Mouse (Mus musculus) neutrophil, adult 5-6 weeks (primary cell): ENCODE data around the gene Chchd5. TPM values are rescaled to one million over a fixed set of nuclear protein-coding genes. Genes with fewer than 3 reads are reported as not detected.

Experiments
- ATAC-seq: fragments of 151-379, 151-347 bp; 2 replicates; pipeline ENCODE4 v1.8.0; 2017; ENCODE audit warnings: mild to moderate bottlenecking, moderate TSS enrichment; ENCODE audit not compliant: insufficient number of reproducible peaks, poor library complexity, low FRiP score, severe bottlenecking; ENCODE audit errors: extremely low read depth
- total RNA-seq: library from RNA; stranded (forward); fragments of 200-1000 nt; gene quantifications from 2 replicates; pipeline ENCODE4 v1.2.3, GENCODE M21; 2017

Gene Chchd5
- total RNA-seq: 9.0 and 15.2 TPM in 2 replicates

DNA sequence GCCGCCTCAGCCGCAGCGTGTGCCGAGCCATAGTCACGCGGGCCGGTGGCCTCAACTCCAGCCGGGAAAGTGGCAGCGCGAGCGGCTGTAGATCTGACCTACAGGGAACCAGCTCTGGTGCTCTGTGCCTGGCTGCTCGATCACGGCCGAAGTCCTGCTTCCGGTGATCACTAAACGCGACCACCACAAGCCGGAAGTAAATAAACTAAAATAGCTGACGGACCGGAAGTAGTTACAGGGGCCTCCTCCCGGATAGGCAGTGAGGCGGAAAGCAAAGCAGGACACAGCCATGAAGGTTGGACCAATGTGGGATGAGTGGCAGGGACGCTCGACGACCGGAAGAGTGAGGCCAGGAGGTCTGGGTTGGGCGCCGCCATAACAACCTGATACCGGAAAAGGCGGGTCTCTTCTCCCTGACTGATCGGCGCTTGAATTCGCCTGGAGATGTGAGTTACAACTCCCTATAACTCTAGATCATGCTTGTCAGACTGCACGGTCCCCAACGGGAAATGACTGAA is at the start of gene Chchd5:
TSS of gene Chchd5 (plus strand) at position 289 of the 518 bp plus-strand sequence.
- ATAC-seq: peak; percentile 88

GRCm38 (mm10) chr2:129081097-129081496 is 48.4 kb upstream of the Chchd5 start:
- ATAC-seq: no peak

- ATAC-seq: no peak
These were observed 46.0 kb upstream of the Chchd5 start for GRCm38 (mm10) chr2:129083514-129083913.

- ATAC-seq: peak; percentile 63
These were observed 44.5 kb upstream of the Chchd5 start for GRCm38 (mm10) chr2:129084959-129085358.

DNA sequence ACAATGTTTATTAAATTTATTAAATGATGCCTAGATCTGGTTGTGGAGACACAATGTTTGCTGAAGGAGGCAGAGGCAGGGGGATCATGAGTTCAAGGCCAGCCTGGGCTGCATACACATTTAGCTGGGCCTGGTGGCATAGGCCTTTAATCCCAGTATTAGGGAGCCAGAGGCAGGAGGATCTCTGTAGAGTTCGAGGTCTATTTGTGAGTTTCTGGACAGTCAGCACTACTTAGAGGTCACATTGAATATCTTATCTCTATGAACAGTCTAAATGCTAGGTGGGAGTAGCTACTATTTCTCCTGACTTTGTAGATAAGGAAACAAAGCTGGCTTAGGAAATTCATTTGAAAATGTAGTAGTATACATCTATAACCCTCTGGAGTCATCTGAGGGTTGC is 42.0 kb upstream of the Chchd5 start:
- no peak for ATAC-seq

DNA sequence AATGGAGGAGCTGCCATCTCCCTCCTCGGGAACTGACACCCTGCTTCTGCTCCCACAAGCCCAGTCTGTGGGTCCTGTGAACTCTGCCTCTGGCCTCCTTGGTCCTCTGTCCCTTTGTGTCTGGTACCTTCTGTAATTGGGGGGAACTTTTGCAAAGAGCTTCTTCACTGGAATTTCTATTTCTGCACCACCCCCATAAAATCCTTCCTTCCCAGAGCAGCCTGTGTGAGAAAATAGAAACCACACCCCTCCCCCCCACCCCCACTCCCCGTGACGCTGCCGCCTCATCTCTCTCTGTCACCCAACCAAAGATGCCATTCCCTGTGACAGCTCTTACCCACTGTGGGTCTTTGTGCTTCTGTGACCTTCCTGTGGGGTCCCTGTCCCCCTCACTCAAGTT is 39.1 kb upstream of the Chchd5 start:
- no peak for ATAC-seq

DNA sequence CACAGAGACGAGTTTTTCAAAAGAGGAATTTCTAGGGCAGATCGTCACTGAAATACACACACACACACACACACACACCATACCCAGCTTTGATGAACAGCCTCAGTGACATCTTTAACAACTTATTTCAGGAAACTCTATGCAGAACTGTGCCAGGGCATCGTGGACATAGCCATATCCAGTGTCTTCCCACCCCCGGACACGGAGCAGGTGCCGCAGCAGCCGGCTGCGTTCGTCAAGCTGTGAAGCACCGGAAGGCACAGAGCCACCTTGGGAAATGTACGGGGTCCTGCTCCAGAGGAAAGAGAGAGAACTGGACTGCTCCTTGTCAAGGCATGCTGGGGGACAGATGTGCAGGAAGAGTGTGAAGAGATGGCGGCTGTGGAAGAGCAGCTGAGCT is 36.7 kb upstream of the Chchd5 start:
- ATAC-seq: no peak

DNA sequence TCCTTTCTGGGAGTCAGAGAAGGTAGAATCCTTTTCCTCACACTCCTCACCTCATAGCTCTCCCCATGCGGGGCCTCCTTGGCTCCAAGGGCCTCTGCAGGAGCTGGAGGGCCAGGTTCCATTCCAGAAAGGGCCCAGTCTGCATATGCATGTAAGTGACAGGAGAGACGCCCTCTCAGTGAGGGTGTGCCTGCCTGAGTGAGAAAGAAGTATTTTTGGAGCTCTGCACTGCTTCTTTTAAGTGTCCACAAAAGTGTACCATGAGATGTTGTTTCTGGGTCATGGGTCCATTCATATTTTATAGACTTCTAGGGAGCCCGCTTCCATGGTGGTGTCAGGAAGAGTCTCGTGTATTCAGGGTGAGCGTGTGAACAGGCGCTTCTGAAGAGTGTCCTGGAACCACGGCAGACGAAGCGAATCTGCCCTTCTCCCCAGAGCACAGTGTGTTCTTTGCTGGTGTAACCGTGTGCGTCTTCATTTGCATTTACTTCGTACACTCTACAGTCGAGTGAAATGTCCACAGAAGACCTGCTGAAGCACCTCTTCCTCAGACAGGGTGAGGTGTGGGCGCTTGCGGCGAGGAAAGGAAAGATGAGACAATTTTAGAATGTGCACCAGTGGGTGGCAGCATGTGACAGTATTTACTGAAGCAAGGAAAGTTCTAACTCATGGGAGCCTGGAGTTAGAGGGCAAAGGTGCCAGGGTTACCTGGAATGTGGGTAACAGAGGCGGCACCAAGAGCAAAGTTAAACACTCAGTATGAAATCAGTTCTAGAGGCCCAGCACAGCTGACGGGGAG is 35.4 kb upstream of the Chchd5 start:
- no peak for ATAC-seq

GRCm38 (mm10) chr2:129100784-129101310 is 28.7 kb upstream of the Chchd5 start, which contains the start of gene Polr1b:
TSS of gene Polr1b (plus strand) at chr2:129100995.
- peak; percentile 97 for ATAC-seq

- ATAC-seq: no peak
These were observed 16.6 kb upstream of the Chchd5 start for GRCm38 (mm10) chr2:129112924-129113323.

DNA sequence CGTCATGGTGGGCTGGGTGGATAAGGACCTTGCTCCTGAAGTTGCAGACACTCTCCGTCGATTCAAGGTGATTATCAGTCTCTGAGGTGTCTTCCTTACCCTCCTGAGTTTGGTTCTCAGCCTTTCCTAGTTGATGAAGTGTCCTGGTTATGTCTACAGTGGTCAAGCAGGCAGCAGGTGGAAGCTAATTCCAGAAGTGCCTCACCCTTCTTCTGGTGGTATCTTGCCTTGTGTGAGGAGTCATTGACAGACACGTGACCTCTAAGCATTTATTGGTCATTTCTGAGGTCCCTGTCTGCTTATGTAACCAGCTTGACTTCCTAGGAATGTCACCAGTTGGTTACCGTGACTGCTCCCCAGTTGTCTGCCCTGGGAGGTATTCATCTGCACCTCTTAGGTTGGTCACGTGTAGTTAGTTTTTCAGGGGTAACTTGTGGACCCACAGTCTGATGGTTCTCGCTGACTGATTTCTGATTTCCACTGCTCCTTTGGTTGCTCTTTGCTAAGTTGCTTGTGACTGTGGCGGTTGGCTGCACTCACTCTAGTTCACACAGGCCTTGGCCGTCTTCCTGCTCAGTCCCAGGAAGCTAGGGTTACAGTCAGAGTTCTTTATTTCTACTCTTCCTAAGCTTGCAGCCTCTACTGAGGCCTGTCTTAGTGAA is 13.7 kb upstream of the Chchd5 start:
- ATAC-seq: no peak

- ATAC-seq: no peak
These were observed 13.1 kb upstream of the Chchd5 start for GRCm38 (mm10) chr2:129116368-129116739.

- no peak for ATAC-seq
These were observed 11.4 kb upstream of the Chchd5 start for GRCm38 (mm10) chr2:129118061-129118460.

DNA sequence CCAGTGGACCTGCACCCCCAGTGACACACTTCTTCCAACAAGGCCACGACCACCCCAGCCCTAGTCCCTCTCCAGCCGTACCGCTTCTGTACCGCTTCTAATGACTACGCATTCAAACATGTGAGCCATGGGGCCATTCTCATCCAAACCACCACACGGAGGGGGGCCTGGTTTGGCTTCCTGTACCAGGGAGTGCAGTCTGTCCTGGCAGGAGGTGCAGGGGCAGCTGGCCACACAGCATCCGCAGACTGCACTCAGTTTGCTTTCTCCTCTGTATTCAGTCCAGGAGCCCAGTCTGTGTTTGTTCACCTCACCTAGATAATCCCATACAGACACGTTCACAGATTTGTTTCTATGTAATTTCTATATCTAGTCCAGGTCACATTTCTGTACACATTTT is 7.5 kb upstream of the Chchd5 start:
- no peak for ATAC-seq

- ATAC-seq: no peak
These were observed 566 bp downstream of the Chchd5 start for GRCm38 (mm10) chr2:129129987-129130545.

DNA sequence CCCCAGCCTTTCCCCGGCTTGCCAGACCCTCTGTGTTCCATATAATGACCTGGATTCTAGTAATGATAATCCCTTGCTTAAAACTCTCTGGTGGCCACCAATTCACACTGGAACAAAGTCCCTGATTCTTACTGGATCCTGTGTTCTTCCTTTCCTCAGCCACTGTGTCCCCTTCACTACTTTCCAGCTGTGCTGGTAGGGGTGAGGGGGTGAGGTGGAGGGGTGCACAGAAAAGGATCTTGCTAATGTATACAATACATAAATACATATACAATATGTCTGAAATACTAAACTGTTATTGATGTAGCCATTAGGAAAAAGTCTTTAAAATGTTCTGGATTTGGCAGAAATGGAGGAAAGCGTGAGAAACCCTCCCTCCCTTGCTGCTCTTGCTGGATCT is 1.3 kb downstream of the Chchd5 start:
- ATAC-seq: no peak

GRCm38 (mm10) chr2:129132231-129132630 is 2.7 kb downstream of the Chchd5 start:
- ATAC-seq: no peak

DNA sequence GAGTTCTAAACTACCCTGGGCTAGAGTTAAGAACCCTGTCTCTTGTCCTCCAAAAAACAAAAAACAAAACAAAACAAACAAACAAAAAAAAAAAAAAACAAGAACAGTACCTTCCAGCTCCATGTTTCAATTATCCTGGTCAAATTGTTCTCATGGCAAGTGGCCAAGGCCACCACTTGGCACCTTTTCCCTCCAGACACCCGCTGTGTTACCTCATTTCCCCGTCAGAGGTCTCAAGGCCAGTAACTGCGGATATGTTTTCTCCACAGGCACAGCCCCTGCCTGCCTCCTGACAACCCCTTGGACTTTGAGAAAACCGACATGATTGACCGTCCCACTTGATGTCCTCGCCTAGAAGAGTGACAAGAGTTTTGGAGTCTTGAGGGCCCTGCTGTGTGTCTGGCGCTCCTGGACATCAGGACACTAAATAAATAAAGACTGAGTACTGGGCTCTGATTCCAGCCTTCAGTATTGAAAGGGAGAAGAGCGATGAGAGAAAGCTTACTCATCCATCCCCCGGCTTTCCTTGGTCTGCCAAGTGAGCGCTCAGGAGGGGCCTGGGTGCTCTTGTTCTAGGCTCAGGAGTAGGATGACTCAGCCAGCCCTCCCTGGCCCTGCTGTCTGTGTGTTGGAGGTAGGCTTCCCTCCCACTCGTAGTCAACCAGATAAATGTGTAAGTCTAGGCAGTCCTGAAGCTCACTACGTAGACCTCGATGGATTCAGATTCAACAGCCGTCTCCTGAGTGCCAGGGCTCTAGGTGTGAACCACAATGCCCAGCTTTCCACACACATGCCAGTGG is 3.7 kb downstream of the Chchd5 start:
- no peak for ATAC-seq

DNA sequence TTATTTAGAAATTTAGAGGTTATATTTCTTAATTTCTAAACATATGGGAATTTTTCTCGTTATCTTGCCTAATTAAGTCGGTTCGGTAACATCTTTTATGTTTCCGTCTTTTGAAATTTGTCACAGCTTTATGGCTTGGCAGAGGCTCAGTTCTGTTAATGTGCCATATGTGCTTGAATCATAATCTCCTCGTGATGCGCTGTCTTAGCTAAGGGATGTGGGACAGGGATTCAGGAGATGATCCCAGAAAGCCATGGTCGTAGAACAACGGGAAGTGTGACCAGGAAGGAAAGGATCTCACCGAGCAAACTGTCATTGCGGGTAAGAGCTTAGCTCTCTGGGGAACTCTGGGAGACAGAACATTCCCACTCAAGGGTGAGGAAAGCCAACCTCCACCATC is 10.4 kb downstream of the Chchd5 start:
- ATAC-seq: no peak
